Mouse (Mus musculus) heart, postnatal 25 days (tissue): ENCODE data around the gene Dact2. TPM values are rescaled to one million over a fixed set of nuclear protein-coding genes. Genes with fewer than 3 reads are reported as not detected.

ENCODE experiments used
- DNase-seq: peaks from one replicate; pipeline ENCODE4 v3.0.0; 2022; ENCODE audit warnings: low spot score
- intact Hi-C: fragments of 180-260 bp; cut with DNase I; formaldehyde crosslinking; loops from one replicate; pipeline ENCODE4 v1.15.1; 2025
- total RNA-seq, 2 experiments: library from RNA; stranded (reverse); gene quantifications; 2 replicates each; pipeline ENCODE4 v1.2.3; 2021

Dact2 gene
- total RNA-seq, 2 experiments from 2014 or later = 0.92 to 1.8 TPM

GRCm38 (mm10) chr17:14220606-14221202, 16.6 kb upstream of the Dact2 start:
- intact Hi-C loops = loop anchor here (5.0 kb wide), 1 partner anchor 103 kb away; no protein-coding TSS in a partner anchor
- DNase-seq = no peak

- intact Hi-C loops = no loop called here
- no peak for DNase-seq
Measured at GRCm38 (mm10) chr17:14213976-14214529, 9.9 kb upstream of the Dact2 start.

- intact Hi-C loops = no loop called here
- no peak for DNase-seq
Measured at GRCm38 (mm10) chr17:14212796-14213195, 8.7 kb upstream of the Dact2 start.

DNA sequence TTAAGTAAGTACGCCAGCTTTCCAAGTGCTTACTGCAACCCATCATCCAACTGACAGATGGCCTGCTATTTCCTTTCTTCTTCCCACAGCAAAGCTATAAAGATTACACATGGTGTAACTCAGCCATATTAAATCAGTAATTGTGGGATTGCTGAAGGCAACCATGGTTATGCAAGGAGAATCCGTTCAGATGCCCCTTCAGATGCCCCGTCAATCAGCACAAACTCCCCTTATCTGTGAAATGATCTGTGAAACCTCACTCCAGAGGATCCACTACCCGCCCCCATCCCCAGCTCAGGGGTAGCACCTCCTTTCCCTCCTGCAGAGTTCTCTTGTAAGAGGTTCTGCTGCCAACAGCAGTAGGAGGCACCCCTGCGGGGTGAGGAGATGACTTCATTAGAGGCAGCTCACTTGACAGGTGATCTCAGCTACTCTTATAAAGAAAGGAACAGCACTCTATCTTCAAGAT, 3.0 kb upstream of the Dact2 start:
- intact Hi-C loops = loop anchor here (2.0 to 10.0 kb wide), 3 partner anchors 70 to 372 kb away; no protein-coding TSS in a partner anchor
- DNase-seq = no peak

DNA sequence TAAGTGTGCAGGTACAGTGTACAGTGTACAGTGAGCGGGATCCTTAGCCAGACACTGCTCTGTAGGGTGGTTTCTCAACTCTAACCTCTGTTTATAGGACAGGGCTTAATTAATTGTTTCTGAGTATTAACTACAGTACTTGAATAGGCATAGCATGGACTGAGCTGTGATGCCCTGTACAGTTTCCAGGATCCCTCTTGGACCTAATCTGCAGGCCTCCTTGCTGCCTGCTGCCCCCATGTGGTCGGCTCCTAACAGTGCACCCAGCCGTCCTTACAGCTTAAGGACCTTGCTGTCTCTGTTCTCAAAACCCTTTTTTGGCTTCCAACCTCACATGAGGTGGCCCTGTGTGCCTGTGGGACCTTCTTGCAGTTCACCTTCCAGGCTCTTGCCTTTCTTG, 2.0 kb upstream of the Dact2 start:
- DNase-seq = no peak
- intact Hi-C loops = loop anchor here (2.0 to 10.0 kb wide), 3 partner anchors 69 to 371 kb away; no protein-coding TSS in a partner anchor

- DNase-seq = no peak
- intact Hi-C loops = loop anchor here (5.0 to 10.0 kb wide), 2 partner anchors 68 to 370 kb away; no protein-coding TSS in a partner anchor
Measured at GRCm38 (mm10) chr17:14205236-14205635, 1.1 kb upstream of the Dact2 start.

DNA sequence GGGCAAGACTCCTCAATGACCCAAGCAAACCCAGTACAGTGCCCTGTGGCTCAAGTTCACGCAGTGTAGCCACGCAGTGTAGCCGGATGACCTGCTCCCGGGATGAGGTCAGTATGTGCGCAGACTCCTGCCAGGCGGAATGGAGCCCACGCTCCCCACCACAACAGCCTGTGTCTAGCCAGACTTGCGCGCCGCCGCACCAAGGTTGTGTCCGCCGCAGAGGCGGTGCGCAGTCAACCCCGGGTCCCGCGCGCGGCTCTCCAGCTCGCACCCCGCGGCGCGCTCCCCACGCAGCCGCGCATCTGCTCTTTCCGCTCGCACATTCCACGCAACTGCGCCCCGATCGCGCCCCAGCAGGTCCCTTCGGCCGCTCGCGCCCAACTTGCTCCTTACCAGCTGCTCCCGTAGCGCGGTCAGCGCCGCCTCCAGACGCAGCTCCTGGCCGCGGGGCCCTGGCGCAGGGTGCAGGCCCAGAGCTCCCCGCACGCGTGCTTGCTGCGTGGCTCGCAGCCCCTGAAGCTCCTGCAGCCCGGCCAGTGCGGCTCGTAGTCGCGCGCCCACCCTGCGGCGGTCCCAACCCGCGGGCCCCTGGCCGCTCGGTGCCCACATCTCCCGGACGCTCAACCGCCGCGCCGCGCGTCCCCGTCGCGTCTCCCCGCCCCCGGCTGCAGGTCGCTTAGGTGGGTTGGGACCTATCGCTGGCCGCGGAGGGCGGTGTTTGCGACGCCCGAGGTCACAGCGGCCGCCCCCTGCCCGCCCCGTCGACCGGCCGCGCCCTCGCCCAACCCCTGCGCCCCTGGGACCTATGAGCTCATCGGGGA, 773 bp downstream of the Dact2 start:
- DNase-seq = no peak
- intact Hi-C loops = loop anchor here (10.0 kb wide), 1 partner anchor 369 kb away; no protein-coding TSS in a partner anchor

- intact Hi-C loops = loop anchor here (10.0 kb wide), 1 partner anchor 368 kb away; no protein-coding TSS in a partner anchor
- no peak for DNase-seq
Measured at GRCm38 (mm10) chr17:14202291-14203030, 1.6 kb downstream of the Dact2 start.

DNA sequence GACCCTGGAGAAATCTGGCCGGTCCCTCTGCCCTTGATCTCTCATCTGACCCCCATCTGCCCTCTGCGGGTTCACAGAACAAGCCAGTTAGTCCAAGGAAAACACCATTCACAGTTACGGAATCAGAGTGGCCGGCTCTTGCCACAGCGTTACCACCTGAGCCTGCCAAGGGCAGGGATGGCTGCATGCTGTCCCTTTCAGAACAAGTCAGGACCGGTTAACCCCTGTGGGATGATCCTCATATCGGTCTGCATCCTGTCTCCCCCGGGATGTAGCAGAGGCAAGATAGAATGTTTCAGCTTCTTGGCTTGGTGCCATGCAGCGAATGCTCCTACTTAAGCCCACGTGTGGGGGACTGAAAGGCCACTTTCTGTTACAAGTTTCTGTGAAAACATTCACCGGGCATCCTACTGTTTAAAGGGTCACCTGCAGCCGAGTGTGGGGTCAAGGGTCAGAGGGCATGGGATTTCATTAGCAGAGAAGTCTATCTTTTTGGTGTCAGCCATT, 2.8 kb downstream of the Dact2 start:
- intact Hi-C loops = loop anchor here (10.0 kb wide), 1 partner anchor 367 kb away; no protein-coding TSS in a partner anchor
- no peak for DNase-seq

- no peak for DNase-seq
- intact Hi-C loops = loop anchor here (10.0 kb wide), 1 partner anchor 365 kb away; no protein-coding TSS in a partner anchor
Measured at GRCm38 (mm10) chr17:14200206-14200605, 3.9 kb downstream of the Dact2 start.

- intact Hi-C loops = loop anchor here (10.0 kb wide), 1 partner anchor 365 kb away; no protein-coding TSS in a partner anchor
Measured at GRCm38 (mm10) chr17:14199621-14200020, 4.5 kb downstream of the Dact2 start.

DNA sequence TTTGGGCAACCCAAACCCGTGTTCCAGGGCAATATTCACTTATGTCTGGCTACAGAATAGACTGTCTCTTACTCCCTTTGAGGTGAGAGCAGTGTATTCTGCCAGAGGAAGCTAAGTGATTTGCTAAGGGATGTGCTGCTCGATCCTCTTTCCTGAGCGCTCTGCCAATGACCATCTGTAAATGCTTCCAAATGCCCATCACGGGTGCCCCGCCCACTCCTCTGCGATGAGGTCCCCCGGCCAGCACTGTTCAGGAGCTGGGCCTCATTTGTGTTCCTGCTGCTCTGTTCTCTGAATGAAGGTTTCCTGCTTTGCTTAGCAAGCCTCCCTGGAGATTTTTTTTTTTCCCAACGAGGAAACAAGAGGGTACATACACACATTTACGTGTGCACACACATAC, 11.2 kb downstream of the Dact2 start:
- intact Hi-C loops = no loop called here
- no peak for DNase-seq

More at GRCm38 (mm10) chr17:14199621-14200020, 4.5 kb downstream of the Dact2 start:
- DNase-seq = no peak

- intact Hi-C loops = no loop called here
- no peak for DNase-seq
Measured at GRCm38 (mm10) chr17:14192432-14192831, 11.7 kb downstream of the Dact2 start.

- DNase-seq = no peak
- intact Hi-C loops = no loop called here
Measured at GRCm38 (mm10) chr17:14188455-14188854, 15.6 kb downstream of the Dact2 start.

DNA sequence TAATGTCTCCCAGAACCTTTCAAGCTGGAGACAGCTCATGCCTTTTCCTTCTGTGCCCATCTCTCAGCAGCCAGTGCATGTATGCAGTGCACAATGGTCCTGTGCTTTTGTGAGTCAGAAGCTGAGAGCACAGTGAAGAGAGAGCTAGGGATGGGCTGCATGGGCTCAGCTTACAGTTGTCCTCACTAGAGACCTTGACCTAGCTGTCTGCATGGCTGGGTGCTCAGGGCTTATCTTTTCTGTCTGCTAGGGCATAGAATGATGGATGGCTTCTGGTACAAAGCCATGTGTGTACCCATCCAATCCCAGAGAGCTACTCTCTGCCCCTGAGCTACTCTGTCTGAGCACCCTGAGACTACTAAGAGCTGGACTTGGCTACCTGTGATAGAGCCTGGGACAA, 17.0 kb downstream of the Dact2 start:
- intact Hi-C loops = no loop called here
- DNase-seq = no peak

DNA sequence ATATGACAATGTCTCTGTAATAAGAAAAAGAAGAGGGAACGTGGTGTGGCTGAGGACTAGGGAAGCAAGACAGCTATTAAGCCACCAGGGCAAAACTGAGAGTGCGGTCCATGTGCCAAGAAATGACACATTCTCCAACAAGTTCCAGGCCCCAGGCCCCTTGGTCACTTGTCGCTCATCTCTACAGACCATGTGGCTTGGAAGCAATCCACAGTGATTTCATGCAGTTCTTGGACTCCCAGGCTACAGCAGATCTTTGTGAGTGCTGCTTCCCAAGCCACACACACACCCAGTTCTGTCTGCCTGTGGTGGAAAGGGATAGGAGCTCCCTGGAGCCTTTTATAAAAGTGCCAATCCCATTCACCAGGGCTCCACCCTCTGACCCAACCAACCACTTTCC, 17.9 kb downstream of the Dact2 start:
- intact Hi-C loops = no loop called here
- no peak for DNase-seq

DNA sequence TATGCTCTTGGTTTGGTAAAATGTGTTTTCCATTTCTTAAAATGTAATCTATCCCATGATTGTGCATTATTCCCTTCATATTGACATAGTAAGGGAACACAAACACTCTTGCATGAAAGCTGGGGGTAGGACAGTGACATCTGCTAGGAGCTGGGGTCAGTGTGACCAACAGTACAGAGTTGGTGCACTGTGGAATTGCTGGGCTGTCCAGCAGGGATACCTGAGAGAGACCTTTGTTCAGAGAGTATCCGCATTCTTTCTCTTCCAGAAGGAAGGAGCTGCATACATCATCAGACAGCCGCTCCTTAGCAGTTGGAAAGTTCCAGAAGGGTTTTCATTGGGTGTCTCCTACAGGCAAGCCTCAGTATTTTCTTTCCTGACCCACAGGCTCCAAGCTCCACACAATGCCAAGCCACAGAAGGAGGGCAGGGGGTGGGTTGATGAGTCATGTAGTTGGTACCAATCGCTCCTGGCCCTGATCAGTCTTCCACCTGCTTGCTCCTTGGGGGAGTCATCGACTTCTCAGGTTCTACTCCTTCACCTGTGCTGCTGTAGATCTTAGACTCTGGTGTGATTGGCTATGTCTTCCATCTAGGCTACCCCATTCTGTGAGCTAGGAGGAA, 19.8 kb downstream of the Dact2 start:
- no peak for DNase-seq
- intact Hi-C loops = no loop called here

DNA sequence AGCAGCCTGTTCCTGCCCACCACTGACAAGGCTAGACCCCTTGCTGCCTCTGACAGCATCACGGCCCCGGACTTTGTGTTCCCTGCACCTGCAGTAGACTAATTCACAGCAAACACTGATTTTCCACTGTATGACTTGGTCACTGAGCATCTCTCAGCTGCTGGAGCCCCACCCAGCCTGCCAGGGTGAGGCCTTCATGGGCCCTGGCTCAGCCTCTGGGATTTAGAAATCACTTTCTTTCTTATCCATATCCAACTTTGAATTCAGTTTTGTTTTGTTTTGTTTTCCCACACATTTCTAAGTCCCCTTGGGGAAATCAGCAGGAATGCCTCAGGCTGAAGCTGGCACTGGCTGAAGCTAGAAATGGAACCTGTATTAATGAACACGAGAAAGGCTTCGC, 20.4 kb downstream of the Dact2 start:
- no peak for DNase-seq
- intact Hi-C loops = no loop called here

DNA sequence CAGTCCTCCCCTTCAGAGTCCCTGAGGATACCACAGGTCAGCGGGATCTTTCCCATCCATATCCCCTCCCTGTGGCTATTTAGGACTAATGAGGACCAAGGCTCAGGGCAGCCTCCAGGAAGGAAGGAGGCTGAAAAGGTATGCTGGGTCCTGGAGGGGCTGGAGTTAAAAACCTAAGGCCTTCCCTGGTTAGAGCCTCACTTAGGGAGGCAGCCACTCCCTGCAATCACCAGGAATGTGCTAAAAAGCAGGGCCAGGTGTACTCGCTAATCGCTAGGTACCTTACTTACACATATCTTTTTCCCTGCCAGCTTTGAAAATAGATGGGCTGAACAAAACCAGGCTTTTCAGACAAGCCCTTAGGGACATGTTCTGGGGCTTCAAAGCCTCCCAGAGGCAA, 21.2 kb downstream of the Dact2 start:
- DNase-seq = no peak
- intact Hi-C loops = no loop called here
